Mouse (Mus musculus): Measurements from ENCODE around the gene Dlg2.

Dlg2 gene

GRCm38 (mm10) chr7:92428629-92429028 lies 1952.2 kb downstream of the Dlg2 start:
- no peak for DNase-seq

- no peak for DNase-seq
Observed at GRCm38 (mm10) chr7:92430254-92430653, 1953.8 kb downstream of the Dlg2 start.

- no peak for DNase-seq
Observed at GRCm38 (mm10) chr7:92437168-92437567, 1960.7 kb downstream of the Dlg2 start.

- no peak for DNase-seq
Observed at GRCm38 (mm10) chr7:92439503-92440487, 1963.3 kb downstream of the Dlg2 start.

GRCm38 (mm10) chr7:92441611-92442010 lies 1965.1 kb downstream of the Dlg2 start:
- DNase-seq: no peak

GRCm38 (mm10) chr7:92442082-92442481 lies 1965.6 kb downstream of the Dlg2 start:
- DNase-seq: no peak

GRCm38 (mm10) chr7:92447938-92448337 lies 1971.5 kb downstream of the Dlg2 start:
- DNase-seq: no peak

GRCm38 (mm10) chr7:92448782-92449575 lies 1972.5 kb downstream of the Dlg2 start:
- DNase-seq: no peak

- no peak for DNase-seq
Observed at GRCm38 (mm10) chr7:92454176-92454575, 1977.7 kb downstream of the Dlg2 start.

- no peak for DNase-seq
Observed at GRCm38 (mm10) chr7:92455927-92456326, 1979.5 kb downstream of the Dlg2 start.

GRCm38 (mm10) chr7:92457791-92458190 lies 1981.3 kb downstream of the Dlg2 start:
- no peak for DNase-seq

- DNase-seq: no peak
Observed at GRCm38 (mm10) chr7:92458308-92458707, 1981.8 kb downstream of the Dlg2 start.

GRCm38 (mm10) chr7:92460578-92460977 lies 1984.1 kb downstream of the Dlg2 start:
- peak; percentile 78 for DNase-seq

- no peak for DNase-seq
Observed at GRCm38 (mm10) chr7:92461256-92461655, 1984.8 kb downstream of the Dlg2 start.

GRCm38 (mm10) chr7:92463080-92463877 lies 1986.8 kb downstream of the Dlg2 start:
- DNase-seq: no peak

- DNase-seq: no peak
Observed at GRCm38 (mm10) chr7:92464290-92464689, 1987.8 kb downstream of the Dlg2 start.

GRCm38 (mm10) chr7:92479143-92479542 lies 2002.7 kb downstream of the Dlg2 start:
- DNase-seq: no peak

- DNase-seq: no peak
Observed at GRCm38 (mm10) chr7:92479748-92480147, 2003.3 kb downstream of the Dlg2 start.

- no peak for DNase-seq
Observed at GRCm38 (mm10) chr7:92483346-92483745, 2006.9 kb downstream of the Dlg2 start.

GRCm38 (mm10) chr7:92485881-92486710 lies 2009.6 kb downstream of the Dlg2 start:
- DNase-seq: no peak

- DNase-seq: no peak
Observed at GRCm38 (mm10) chr7:92486878-92487277, 2010.4 kb downstream of the Dlg2 start.

GRCm38 (mm10) chr7:92492262-92492661 lies 2015.8 kb downstream of the Dlg2 start:
- DNase-seq: no peak

Measured in layer of hippocampus, adult 9-11 months (tissue).